Mouse (Mus musculus) bone marrow, adult 2 months (tissue): Measurements from ENCODE around the gene Fgg.

Experiments
- CTCF ChIP-seq: fragments of 200-500 bp; IDR thresholded peaks from 2 replicates; pipeline ENCODE4 v1.5.1; 2011; ENCODE audit warnings: low read length, control low read depth; ENCODE audit not compliant: control insufficient read depth, insufficient read depth
- POLR2A ChIP-seq: fragments of 200-500 bp; IDR thresholded peaks from 2 replicates; pipeline ENCODE4 v1.6.1; 2011; ENCODE audit warnings: low read depth, mild to moderate bottlenecking, control low read depth, low read length, borderline replicate concordance; ENCODE audit not compliant: control insufficient read depth

DNA sequence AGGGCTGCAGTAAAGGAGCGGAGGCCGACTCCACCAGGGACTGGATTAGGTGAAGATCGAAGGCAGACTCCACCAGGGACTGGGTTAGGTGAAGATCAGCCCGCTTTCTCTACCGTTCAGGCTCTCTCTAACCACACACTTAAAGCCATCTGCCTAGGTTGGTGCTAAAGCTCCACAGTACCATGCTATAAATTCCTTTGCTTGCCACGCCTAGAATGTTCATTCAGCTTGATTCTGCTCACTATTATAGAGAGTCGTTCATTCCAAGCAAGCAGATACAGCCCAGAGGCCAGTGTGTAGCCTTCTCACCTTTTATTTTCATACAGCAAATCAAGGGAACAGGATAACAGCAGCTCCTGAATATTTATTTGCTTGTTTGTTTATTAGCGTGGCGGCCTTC is 7.5 kb upstream of the Fgg start:
- TF ChIP-seq CTCF (no peak), POLR2A (no peak)
